Mouse (Mus musculus) midbrain, embryonic 16.5 days (tissue): ENCODE data around the gene Kif16b. TPM values are rescaled to one million over a fixed set of nuclear protein-coding genes. Genes with fewer than 3 reads are reported as not detected.

ENCODE experiments used
- ATAC-seq: fragments of 200-750 bp; cut with Nextera tagmentation; 2 replicates; pipeline ENCODE4 v1.8.0; 2017; ENCODE audit warnings: moderate TSS enrichment
- H3K27ac ChIP-seq: fragments of 300-500 bp; sonication (generic); 2 replicates; pipeline ENCODE4 v1.5.1; 2014; ENCODE audit warnings: mild to moderate bottlenecking, low read length, mixed read lengths
- H3K27me3 ChIP-seq: fragments of 300-500 bp; sonication (generic); 2 replicates; pipeline ENCODE4 v1.6.1; 2014; ENCODE audit warnings: low read depth, low read length, mixed read lengths; ENCODE audit not compliant: control insufficient read depth, insufficient read depth
- H3K36me3 ChIP-seq: fragments of 300-500 bp; sonication (generic); 2 replicates; pipeline ENCODE4 v1.6.1; 2014; ENCODE audit warnings: mild to moderate bottlenecking, low read length, moderate library complexity, mixed read lengths; ENCODE audit not compliant: control insufficient read depth, insufficient read depth
- H3K4me1 ChIP-seq: fragments of 300-500 bp; sonication (generic); 2 replicates; pipeline ENCODE4 v1.6.1; 2014; ENCODE audit warnings: mild to moderate bottlenecking, low read length, mixed read lengths; ENCODE audit not compliant: control insufficient read depth, insufficient read depth
- H3K4me2 ChIP-seq: fragments of 300-500 bp; sonication (generic); 2 replicates; pipeline ENCODE4 v1.6.1; 2014; ENCODE audit warnings: mild to moderate bottlenecking, low read length, mixed read lengths
- H3K4me3 ChIP-seq: fragments of 300-500 bp; sonication (generic); 2 replicates; pipeline ENCODE4 v1.5.1; 2014; ENCODE audit warnings: low read depth, mild to moderate bottlenecking, low read length, moderate library complexity, mixed read lengths
- H3K9ac ChIP-seq: fragments of 300-500 bp; sonication (generic); 2 replicates; pipeline ENCODE4 v1.6.1; 2014; ENCODE audit warnings: low read depth, low read length, mixed read lengths
- H3K9me3 ChIP-seq: fragments of 300-500 bp; sonication (generic); replicated peaks from 2 replicates; pipeline ENCODE4 v1.6.1; 2014; ENCODE audit warnings: mild to moderate bottlenecking, low read length, mixed read lengths; ENCODE audit not compliant: control insufficient read depth, poor library complexity, severe bottlenecking
- WGBS: fragments of 180-500 bp; shearing (Covaris S2); extraction: QIAGEN DNeasy Blood & Tissue Kit; methylation state at CpG from one replicate; pipeline ENCODE4 v1.1.7; 2014; 5-methylcytosine and 5-hydroxymethylcytosine counted together
- polyA plus RNA-seq: library from polyadenylated mRNA; unstranded; fragments of >200 nt; fragmentation: Nextera tagmentation; extraction: Ambion mirVana; gene quantifications from 2 replicates; pipeline ENCODE4 v1.2.1, GENCODE M21; 2015

The Kif16b gene
- polyA plus RNA-seq, 1 experiment from 2014 or later, result 3.6 TPM

DNA sequence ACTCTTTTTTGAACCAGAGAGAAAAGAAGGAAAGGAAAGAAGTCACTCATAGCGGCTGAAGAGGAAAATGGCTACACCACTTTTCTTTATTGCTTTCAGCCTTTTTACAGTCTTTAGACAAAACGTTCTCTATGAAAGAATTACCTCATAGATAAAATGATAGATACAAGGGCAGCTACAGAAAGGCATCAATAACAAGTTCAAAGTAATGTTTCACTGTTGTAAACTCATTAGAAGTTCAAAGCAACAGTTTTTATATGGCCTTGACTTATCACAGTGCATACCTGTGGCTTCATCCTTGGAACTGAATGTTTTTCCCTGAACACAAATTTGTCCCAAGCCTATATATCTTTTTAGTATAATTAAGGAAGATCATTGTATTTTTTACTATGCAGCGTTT, 62.6 kb downstream of the Kif16b start:
- H3K27ac ChIP-seq, result no peak overlapping the region
- ATAC-seq, result no peak
- no peaks in the 10 kb centered on the region for H3K27me3 ChIP-seq
- H3K9me3 ChIP-seq, result no peaks in the 10 kb centered on the region
- WGBS, result 75% methylated on average over 3 of the region's 3 CpGs
- no peaks in the 10 kb centered on the region for H3K4me1 ChIP-seq
- H3K4me2 ChIP-seq, result no peak overlapping the region
- no peak overlapping the region for H3K4me3 ChIP-seq
- no peak overlapping the region for H3K9ac ChIP-seq
- no peaks in the 10 kb centered on the region for H3K36me3 ChIP-seq

DNA sequence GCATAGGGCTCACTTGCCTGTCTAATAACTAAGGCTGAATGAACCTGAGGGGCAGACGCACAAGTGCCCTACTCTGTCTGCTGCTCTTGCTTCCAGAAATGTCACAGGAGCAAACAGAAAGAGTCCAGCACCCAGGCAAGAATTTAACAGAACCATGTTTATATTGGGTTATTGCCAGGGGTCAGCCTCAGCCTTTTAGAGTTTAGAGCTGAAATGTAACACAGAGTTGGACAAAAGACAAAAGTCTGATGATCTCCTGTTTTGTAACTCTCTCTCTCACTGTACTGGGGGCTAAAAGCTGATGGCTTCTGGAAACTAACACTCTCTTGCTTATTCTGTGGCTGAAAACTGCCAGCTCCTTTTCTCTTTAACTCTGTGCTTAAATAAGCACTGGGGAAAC, 63.2 kb downstream of the Kif16b start:
- no peak for ATAC-seq
- no peaks in the 10 kb centered on the region for H3K27me3 ChIP-seq
- H3K27ac ChIP-seq, result no peak overlapping the region
- no peaks in the 10 kb centered on the region for H3K4me1 ChIP-seq
- H3K4me2 ChIP-seq, result no peak overlapping the region
- H3K9me3 ChIP-seq, result no peaks in the 10 kb centered on the region
- H3K4me3 ChIP-seq, result no peak overlapping the region
- WGBS, result 74% methylated on average over 1 of the region's 1 CpGs
- no peaks in the 10 kb centered on the region for H3K36me3 ChIP-seq
- no peak overlapping the region for H3K9ac ChIP-seq

DNA sequence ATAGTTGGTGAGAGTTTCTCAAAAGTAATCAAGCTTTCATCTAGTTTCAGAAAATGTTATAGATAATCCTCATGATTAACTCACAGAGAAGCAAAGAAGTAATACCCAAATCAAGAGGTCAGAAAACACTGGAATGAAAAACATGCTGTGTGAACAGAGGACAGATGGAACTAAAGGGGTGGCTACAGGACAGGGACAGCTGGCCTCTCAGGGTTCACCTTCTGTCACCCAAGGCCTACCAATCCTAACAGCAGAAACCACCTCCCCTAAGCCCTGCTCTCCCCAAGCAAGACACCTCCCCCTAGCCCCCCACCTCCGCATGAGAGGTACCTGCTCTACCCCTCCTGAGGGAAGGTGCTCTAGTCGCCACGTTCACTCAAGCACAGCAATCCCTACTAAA, 66.6 kb downstream of the Kif16b start:
- no peaks in the 10 kb centered on the region for H3K9me3 ChIP-seq
- no peak overlapping the region for H3K9ac ChIP-seq
- no peak overlapping the region for H3K4me2 ChIP-seq
- no peaks in the 10 kb centered on the region for H3K27me3 ChIP-seq
- 94% methylated on average over 3 of the region's 3 CpGs for whole genome bisulfite sequencing
- no peak overlapping the region for H3K27ac ChIP-seq
- ATAC-seq, result no peak
- H3K4me3 ChIP-seq, result no peak overlapping the region
- no peaks in the 10 kb centered on the region for H3K36me3 ChIP-seq
- H3K4me1 ChIP-seq, result no peaks in the 10 kb centered on the region

DNA sequence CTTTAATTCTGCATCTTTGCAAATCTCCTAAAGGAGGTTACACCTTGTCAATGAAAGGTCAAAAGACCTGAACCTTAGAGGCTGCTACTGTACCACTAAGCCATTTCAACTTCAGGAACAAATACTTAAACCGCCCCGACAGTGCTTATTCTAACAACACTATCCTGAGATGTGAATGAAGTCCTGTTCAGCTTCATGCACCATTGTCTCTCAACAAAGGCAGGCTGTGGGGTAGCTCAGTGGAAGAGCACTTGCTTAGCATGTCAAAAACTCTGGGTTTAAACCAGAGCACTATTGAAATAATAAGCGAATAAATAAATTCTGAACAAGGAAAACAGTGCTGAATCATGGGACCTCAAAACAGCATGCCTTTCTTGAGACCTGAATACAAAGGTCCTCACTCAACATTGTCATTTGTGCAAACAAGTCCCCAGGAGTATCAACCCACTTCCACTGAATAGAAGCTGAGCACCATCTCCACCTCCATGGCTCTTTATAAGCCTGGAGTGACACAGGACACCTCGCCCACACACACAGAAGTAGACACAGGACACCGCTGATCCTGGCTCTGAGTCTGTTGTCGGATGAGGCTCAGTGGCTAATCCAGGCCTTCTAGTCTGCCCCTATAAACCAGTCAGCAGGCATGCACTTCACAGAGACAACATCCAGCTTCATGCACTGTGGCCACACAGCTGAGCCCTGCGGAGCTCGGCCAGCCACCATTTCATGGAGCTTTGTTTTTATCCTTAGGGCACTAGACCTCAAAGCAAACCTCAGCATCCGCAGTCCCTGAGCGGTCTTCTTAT, 68.5 kb downstream of the Kif16b start:
- Histone ChIP-seq H3K4me1 (no peaks in the 10 kb centered on the region), H3K4me3 (no peak overlapping the region), H3K27ac (no peak overlapping the region), H3K9me3 (no peaks in the 10 kb centered on the region), H3K9ac (no peak overlapping the region), H3K4me2 (no peak overlapping the region), H3K27me3 (no peaks in the 10 kb centered on the region), H3K36me3 (no peaks in the 10 kb centered on the region)
- ATAC-seq, result 0 out of 2 replicates have a peak, but pooled peaks have one; percentile 28
- WGBS, result 17% methylated on average over 10 of the region's 10 CpGs

DNA sequence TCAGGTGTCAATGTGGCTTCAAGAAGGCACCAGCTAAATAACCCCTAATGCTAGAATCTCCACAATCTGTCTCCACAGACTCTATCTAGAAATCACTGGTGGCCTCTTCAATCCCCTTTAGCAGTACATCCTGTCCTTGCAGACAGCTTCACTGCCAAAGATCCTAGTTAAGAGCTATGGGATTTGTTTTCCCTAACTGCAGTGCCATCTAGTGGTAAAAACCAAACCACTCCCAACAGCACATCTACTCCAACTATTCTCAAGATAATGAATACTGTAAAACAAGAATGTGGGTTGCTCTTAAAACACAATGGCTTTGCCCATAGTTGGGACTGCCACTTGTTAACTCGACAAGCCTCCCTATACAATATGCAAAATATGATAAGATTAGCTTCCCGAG, 88.3 kb downstream of the Kif16b start:
- H3K4me3 ChIP-seq, result no peak overlapping the region
- H3K9ac ChIP-seq, result no peak overlapping the region
- H3K27ac ChIP-seq, result no peak overlapping the region
- no peak overlapping the region for H3K4me2 ChIP-seq
- peak; percentile 80; the same call in 1 of the 2 replicates for ATAC-seq
- no peaks in the 10 kb centered on the region for H3K27me3 ChIP-seq
- 34% methylated on average over 2 of the region's 2 CpGs for WGBS
- H3K9me3 ChIP-seq, result no peaks in the 10 kb centered on the region
- no peaks in the 10 kb centered on the region for H3K36me3 ChIP-seq
- H3K4me1 ChIP-seq, result no peaks in the 10 kb centered on the region; the same call in 1 of the 2 replicates

DNA sequence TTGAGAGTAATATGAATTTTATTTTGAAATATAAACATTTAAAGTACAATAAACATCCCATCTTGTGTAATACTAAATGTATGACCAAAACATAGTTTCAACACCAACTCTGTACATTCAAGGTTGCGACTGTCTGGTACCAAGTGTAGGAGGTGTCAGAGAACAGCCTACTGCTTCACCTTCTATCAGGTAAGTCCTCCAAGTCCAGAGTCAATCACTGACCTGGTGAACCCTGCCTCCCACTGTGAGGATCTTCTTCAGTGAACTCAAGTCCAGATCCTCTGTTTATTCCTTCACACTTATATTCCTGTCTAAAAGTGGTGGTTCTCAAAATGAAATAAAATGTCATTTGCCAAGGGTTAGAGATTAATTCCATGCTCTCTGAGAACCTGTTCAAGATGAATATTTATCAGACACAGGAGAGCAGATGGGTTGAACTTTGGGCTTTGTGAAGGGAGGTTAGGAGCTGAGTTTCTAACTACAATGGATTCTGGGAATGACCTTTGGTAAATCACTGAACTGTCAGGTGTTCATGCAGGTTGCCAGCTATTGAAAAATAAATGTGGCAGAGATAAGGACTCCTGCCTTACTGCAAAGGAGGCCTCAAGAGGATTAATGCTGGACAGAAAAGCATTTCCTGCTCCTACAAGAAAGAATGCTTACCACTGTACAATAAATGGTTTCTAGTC, 97.4 kb downstream of the Kif16b start:
- no peak for ATAC-seq
- 100% methylated on average over 1 of the region's 1 CpGs for WGBS

DNA sequence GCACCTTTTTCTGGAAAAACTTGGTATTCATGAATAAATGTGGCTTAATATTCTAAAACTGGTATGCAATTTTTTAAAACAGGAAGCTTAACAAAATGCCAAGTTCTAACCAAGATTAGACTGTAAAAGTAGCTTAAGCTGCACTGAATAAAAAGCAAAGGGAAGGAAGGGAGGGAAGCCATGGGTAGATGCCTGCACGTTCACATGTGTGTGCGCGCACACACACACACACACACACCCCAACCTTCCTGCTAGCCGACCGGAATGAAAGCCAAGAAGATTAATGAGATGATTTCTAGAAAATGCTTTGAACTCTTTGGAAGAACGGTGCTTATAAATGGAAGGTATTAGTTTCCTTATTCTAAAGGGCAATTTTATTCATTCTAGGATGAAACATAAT, 104.0 kb downstream of the Kif16b start:
- Histone ChIP-seq H3K4me2 (no peak overlapping the region), H3K4me3 (no peak overlapping the region), H3K27me3 (no peaks in the 10 kb centered on the region), H3K4me1 (0 out of 2 replicates have a peak, but pooled peaks cover 2% of the 10 kb centered on the region), H3K36me3 (no peaks in the 10 kb centered on the region), H3K27ac (no peak overlapping the region), H3K9me3 (no peaks in the 10 kb centered on the region), H3K9ac (no peak overlapping the region)
- WGBS, result 60% methylated on average over 6 of the region's 6 CpGs
- ATAC-seq, result no peak

More for the DNA sequence above, 97.4 kb downstream of the Kif16b start:
- Histone ChIP-seq H3K27me3 (no peaks in the 10 kb centered on the region), H3K4me2 (no peak overlapping the region), H3K9me3 (no peaks in the 10 kb centered on the region), H3K27ac (no peak overlapping the region), H3K36me3 (no peaks in the 10 kb centered on the region), H3K4me1 (no peaks in the 10 kb centered on the region), H3K4me3 (no peak overlapping the region), H3K9ac (no peak overlapping the region)

DNA sequence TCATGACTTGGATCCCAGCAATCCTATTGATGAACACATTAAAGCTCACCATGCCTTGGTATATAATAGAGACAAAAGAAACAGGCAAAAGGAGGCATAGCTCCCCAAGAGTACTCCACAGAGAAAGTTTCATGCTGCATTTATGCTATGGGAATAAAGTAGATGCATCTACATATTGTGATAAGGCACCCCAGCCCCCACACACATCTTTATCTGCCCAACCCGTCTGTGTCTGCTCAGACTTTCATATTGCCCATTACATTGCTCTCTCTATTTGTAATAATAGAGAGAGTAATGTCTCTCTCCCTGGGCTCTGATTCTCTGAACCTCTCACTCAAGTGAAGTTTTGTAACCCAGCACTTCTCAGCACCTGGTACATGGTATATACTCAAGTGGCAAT, 126.0 kb downstream of the Kif16b start:
- no peak overlapping the region for H3K27ac ChIP-seq
- ATAC-seq, result no peak
- H3K9me3 ChIP-seq, result no peaks in the 10 kb centered on the region
- H3K4me2 ChIP-seq, result no peak overlapping the region
- no peaks in the 10 kb centered on the region for H3K4me1 ChIP-seq
- 67% methylated on average over 1 of the region's 1 CpGs for WGBS
- no peaks in the 10 kb centered on the region for H3K36me3 ChIP-seq
- H3K9ac ChIP-seq, result no peak overlapping the region
- no peaks in the 10 kb centered on the region for H3K27me3 ChIP-seq
- H3K4me3 ChIP-seq, result no peak overlapping the region

DNA sequence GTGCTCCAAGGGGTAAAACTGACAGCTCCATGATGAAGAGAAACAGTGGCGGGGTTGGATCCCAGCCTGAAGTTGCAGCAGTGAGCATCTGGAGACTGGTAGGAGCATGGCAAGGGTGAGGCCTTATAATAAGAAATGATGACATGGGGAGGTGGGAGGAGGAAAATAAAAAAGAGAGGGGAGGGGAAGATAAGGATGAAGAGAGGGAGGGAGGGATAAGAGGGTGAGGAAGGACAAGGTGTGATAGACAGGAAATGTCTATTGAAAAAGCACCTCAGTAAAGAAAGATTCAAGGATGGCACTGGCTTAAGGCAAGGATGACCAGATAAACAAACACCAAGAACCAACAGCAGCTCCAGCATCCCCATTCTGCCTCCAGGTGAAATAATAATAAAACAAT, 126.6 kb downstream of the Kif16b start:
- 89% methylated on average over 1 of the region's 1 CpGs for WGBS
- Histone ChIP-seq H3K9ac (no peak overlapping the region), H3K4me2 (no peak overlapping the region), H3K9me3 (no peaks in the 10 kb centered on the region), H3K4me3 (no peak overlapping the region), H3K36me3 (no peaks in the 10 kb centered on the region), H3K27me3 (no peaks in the 10 kb centered on the region), H3K27ac (no peak overlapping the region), H3K4me1 (peaks cover 3% of the 10 kb centered on the region; the same call in 1 of the 2 replicates)
- ATAC-seq, result no peak
